Mouse (Mus musculus): Measurements from ENCODE around the gene Gm11037.

- TF ChIP-seq CTCF (IDR thresholded peaks at IDR 0.05; ENCODE audit: insufficient read depth, low read depth, low read length), result no peak
- TF ChIP-seq POLR2A (IDR thresholded peaks at IDR 0.05; ENCODE audit: insufficient read depth, low read depth, low read length), result no peak
Observed at GRCm38 (mm10) chr2:131090852-131091251, 42.4 kb upstream of the Gm11037 start.

Data from olfactory bulb, adult 2 months (tissue).